ENCODE assay signal across 8 mouse cellular contexts in genomic region chr17:49150971-49151422, GRCm38 (mm10).
A peak's percentile ranks its signal among the peaks of the same experiment; 100 is the strongest.
DNase-seq lines count a peak whose midpoint lies in the region; ATAC-seq lines count a peak whose summit lies in the region.

No protein-coding gene starts in this region.

- ATAC-seq in cerebellum, adult (ENCODE audit: insufficient number of reproducible peaks, low FRiP score, low TSS enrichment): peak; percentile 54; the same call in 1 of the 2 replicates

- peak; percentile 40 to 72 for DNase-seq in frontal cortex, adult 2 months (ENCODE audit: extremely low spot score in 1 of 2, low spot score in 1 of 2)
- DNase-seq in frontal cortex, postnatal 10 days (ENCODE audit: low spot score in 2 of 2): no peak
- DNase-seq in gastrocnemius, postnatal 36 days: peak; percentile 10 to 36
- DNase-seq in layer of hippocampus, adult 9-11 months: peak; percentile 67
- no peak for DNase-seq in ovary, postnatal 10 days (ENCODE audit: low spot score)
- no peak for DNase-seq in retina, embryonic 14.5 days (ENCODE audit: low spot score)
- no peak for DNase-seq in embryo, embryonic 9.5 days (ENCODE audit: extremely low spot score)

- intact Hi-C loops in gastrocnemius, postnatal 36 days (cut with DNase I): no loop called here

Comparison
In these comparisons a context has a peak if more than half of its experiments do, and no peak if none do; other contexts are left out.
1. DNase-seq: peak in frontal cortex, adult 2 months (2 of 2), gastrocnemius, postnatal 36 days (2 of 2) and layer of hippocampus, adult 9-11 months (single experiment); none in frontal cortex, postnatal 10 days (0 of 2), ovary, postnatal 10 days (single experiment), retina, embryonic 14.5 days (single experiment) and embryo, embryonic 9.5 days (single experiment).